Mouse (Mus musculus) embryonic facial prominence, embryonic 13.5 days (tissue): ENCODE data around the gene Pigc. TPM values are rescaled to one million over a fixed set of nuclear protein-coding genes. Genes with fewer than 3 reads are reported as not detected.

Experiments used
- ATAC-seq: fragments of 200-750 bp; cut with Nextera tagmentation; 2 replicates; pipeline ENCODE4 v1.8.0; 2017; ENCODE audit warnings: low read depth; ENCODE audit not compliant: insufficient number of reproducible peaks, insufficient read depth, low FRiP score, low TSS enrichment
- H3K27ac ChIP-seq: fragments of 300-500 bp; sonication (generic); 2 replicates; pipeline ENCODE4 v1.5.1; 2015; ENCODE audit warnings: moderate library complexity, mild to moderate bottlenecking, inconsistent platforms
- H3K27me3 ChIP-seq: fragments of 300-500 bp; sonication (generic); 2 replicates; pipeline ENCODE4 v1.6.1; 2015; ENCODE audit warnings: mild to moderate bottlenecking, inconsistent platforms
- H3K36me3 ChIP-seq: fragments of 300-500 bp; sonication (generic); 2 replicates; pipeline ENCODE4 v1.6.1; 2015; ENCODE audit warnings: mild to moderate bottlenecking, inconsistent platforms
- H3K4me1 ChIP-seq: fragments of 300-500 bp; sonication (generic); 2 replicates; pipeline ENCODE4 v1.6.1; 2015; ENCODE audit warnings: inconsistent platforms
- H3K4me2 ChIP-seq: fragments of 300-500 bp; sonication (generic); 2 replicates; pipeline ENCODE4 v1.6.1; 2015; ENCODE audit warnings: moderate library complexity, mild to moderate bottlenecking, inconsistent platforms
- H3K4me3 ChIP-seq: fragments of 300-500 bp; sonication (generic); 2 replicates; pipeline ENCODE4 v1.5.1; 2015; ENCODE audit warnings: mild to moderate bottlenecking, inconsistent platforms
- H3K9ac ChIP-seq: fragments of 300-500 bp; sonication (generic); 2 replicates; pipeline ENCODE4 v1.6.1; 2015; ENCODE audit warnings: mild to moderate bottlenecking, inconsistent platforms
- H3K9me3 ChIP-seq: fragments of 300-500 bp; sonication (generic); 2 replicates; pipeline ENCODE4 v1.6.1; 2016; ENCODE audit warnings: inconsistent platforms
- WGBS: fragments of 180-500 bp; shearing (Covaris S2); methylation state at CpG from one replicate; pipeline ENCODE4 v1.1.7; 2015; ENCODE audit warnings: mixed read lengths; 5-methylcytosine and 5-hydroxymethylcytosine counted together
- polyA plus RNA-seq: library from polyadenylated mRNA; unstranded; fragments of >200 nt; fragmentation: Nextera tagmentation; extraction: Ambion mirVana; gene quantifications from 2 replicates; pipeline ENCODE4 v1.2.1, GENCODE M21; 2015

Pigc gene
- polyA plus RNA-seq, 1 experiment from 2014 or later: 51.4 TPM

DNA sequence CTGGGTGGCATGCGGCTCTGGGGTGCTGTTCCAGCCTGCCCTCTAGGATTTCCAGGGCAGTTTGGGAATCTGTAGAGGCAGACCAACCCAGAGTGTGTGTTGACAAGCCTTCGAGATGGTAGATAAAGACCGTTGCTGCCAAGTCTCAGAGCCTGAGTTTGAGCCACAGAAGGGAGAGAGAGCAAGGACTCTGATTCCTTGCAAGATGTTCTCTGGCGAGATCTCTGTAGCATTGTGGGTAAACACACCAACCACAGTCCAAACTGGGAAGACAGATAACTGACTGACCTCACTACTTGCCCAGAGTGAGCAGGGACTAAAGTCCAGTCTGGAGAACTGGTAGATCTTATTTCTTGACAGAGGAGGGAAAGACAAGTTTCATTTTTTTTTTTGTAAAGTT lies 44.6 kb downstream of the Pigc start:
- no peak for ATAC-seq

DNA sequence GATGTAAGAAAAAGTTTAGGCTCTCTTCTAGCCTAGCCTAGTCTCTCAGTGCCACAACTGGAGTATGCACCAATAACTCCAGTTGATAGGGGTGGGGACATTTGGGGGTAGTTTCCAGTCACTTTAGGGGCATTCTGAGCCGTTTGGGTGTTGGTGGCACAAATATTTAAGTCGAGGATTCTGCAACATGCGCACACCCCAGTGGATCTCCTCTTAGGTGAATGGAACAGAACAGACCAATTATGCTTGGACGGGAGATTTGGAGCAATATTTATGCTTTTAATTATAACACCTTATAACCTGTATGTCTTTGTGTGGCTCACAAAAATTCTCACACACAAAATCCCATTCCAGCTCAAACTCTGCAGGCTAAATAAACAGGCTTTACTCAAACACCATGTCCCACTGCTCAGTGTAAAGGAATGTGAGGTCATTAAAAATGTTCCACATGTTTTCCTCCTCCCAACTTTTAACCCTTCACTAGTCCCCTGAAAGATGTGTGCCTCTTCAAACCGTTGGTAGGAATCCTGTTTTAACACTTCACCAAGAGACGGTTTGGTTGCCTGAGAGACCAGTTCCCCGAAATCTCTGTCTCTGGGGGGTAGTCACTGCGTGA lies 46.4 kb downstream of the Pigc start:
- no peak overlapping the region for H3K4me3 ChIP-seq
- 0 out of 2 replicates have a peak, but pooled peaks cover 3% of the 10 kb centered on the region for H3K36me3 ChIP-seq
- H3K27me3 ChIP-seq: no peaks in the 10 kb centered on the region
- H3K9me3 ChIP-seq: no peaks in the 10 kb centered on the region
- peak overlapping the region; percentile 98 for H3K27ac ChIP-seq
- peaks cover 77% of the 10 kb centered on the region for H3K4me1 ChIP-seq
- H3K4me2 ChIP-seq: no peak overlapping the region
- no peak for ATAC-seq
- 28% methylated on average over 8 of the region's 8 CpGs for WGBS
- H3K9ac ChIP-seq: no peak overlapping the region

More for the DNA sequence above, 44.6 kb downstream of the Pigc start:
- Histone ChIP-seq H3K4me2 (no peak overlapping the region), H3K4me3 (no peak overlapping the region), H3K4me1 (peaks cover 80% of the 10 kb centered on the region), H3K9me3 (no peaks in the 10 kb centered on the region), H3K36me3 (0 out of 2 replicates have a peak, but pooled peaks cover 3% of the 10 kb centered on the region), H3K27me3 (no peaks in the 10 kb centered on the region), H3K9ac (no peak overlapping the region), H3K27ac (peak overlapping the region; percentile 98)
- 59% methylated on average over 4 of the region's 4 CpGs for WGBS

DNA sequence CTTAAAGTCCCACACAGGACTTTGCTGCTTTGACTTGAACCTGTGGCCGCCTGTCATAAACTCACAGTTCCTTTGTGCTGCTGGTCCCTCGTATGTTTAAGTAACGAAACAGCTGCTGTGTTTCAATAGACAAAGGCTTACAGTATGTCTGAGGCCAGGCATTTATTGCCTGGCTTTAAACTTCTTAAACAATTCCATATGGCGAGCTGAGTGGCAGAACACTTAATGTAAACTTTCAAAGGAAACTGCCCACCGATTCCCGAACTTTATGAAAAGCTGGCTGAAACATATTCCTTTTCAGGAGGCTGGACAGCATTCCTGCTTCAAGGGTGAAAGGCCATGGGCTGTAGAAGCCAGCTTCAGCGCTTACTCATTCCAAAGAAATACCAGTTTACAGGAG lies 48.0 kb downstream of the Pigc start:
- no peaks in the 10 kb centered on the region for H3K36me3 ChIP-seq
- H3K4me3 ChIP-seq: no peak overlapping the region
- H3K27ac ChIP-seq: peak overlapping the region; percentile 98
- peak overlapping the region; percentile 3; the same call in 1 of the 2 replicates for H3K9ac ChIP-seq
- H3K4me1 ChIP-seq: peaks cover 81% of the 10 kb centered on the region
- H3K9me3 ChIP-seq: no peaks in the 10 kb centered on the region
- no peak for ATAC-seq
- WGBS: 19% methylated on average over 7 of the region's 7 CpGs
- no peaks in the 10 kb centered on the region for H3K27me3 ChIP-seq
- H3K4me2 ChIP-seq: peak overlapping the region; percentile 20

DNA sequence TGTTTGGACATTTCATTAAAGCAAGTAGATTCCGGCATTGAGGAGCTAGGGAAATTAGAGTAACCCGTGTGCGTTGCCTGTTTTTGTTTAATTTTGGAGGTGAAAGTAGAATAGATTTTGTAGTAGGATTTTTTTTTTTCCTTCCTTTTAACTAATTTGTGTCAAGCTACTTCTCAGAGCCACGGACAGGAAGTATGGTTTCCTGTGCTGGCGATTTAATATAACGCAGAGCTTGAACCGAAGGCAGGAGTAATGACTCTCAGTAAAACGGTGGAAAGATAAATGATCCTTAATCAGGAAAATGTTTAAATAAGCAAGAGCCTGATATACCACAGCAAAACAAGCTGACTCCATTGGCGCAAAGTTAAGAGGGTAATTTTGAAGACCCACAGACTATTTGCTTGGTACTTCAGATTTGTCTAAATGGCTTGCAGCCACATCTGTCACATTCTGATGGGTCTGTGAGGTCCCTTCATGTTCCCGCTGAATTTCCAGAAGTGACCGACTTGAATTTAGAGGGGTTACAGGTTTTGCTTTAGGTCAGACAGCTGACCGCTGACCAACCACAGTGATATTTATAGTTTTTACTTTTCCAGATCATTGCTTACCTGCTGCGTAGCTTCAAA lies 49.1 kb downstream of the Pigc start:
- Histone ChIP-seq H3K4me1 (peaks cover 89% of the 10 kb centered on the region), H3K9ac (peak overlapping the region; percentile 49; the same call in 1 of the 2 replicates), H3K4me3 (no peak overlapping the region), H3K27ac (peak overlapping the region; percentile 98), H3K36me3 (no peaks in the 10 kb centered on the region), H3K9me3 (no peaks in the 10 kb centered on the region), H3K4me2 (peak overlapping the region; percentile 20), H3K27me3 (no peaks in the 10 kb centered on the region)
- no peak for ATAC-seq
- 24% methylated on average over 13 of the region's 13 CpGs for WGBS

- H3K36me3 ChIP-seq: no peaks in the 10 kb centered on the region
- no peak overlapping the region for H3K4me2 ChIP-seq
- no peak overlapping the region for H3K9ac ChIP-seq
- H3K27me3 ChIP-seq: no peaks in the 10 kb centered on the region
- H3K27ac ChIP-seq: peak overlapping the region; percentile 98
- no peak for ATAC-seq
- no peak overlapping the region for H3K4me3 ChIP-seq
- H3K4me1 ChIP-seq: peaks cover 89% of the 10 kb centered on the region
- WGBS: 42% methylated on average over 6 of the region's 6 CpGs
- H3K9me3 ChIP-seq: no peaks in the 10 kb centered on the region
These were observed 49.6 kb downstream of the Pigc start for GRCm38 (mm10) chr1:162018601-162018977.

DNA sequence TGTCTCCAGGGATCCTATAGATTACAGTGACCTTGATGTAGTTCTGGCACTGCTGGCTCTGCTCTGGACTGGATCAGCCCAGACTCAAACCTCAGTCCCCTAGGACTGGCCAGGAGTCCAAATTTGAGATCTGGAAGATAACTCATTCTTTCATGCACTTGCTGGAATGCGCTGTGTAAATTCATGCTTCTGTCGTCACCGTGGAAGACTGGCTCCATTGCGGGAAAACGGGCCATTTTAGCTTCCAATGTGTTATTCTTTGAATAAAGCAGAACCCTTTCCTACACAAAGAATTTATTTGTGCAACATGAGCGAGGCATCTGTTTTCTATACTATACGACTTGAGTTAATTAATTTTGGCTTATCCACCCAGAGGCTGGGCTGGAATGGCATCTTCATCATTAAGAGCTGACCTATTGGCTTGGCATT lies 51.3 kb downstream of the Pigc start:
- Histone ChIP-seq H3K9me3 (no peaks in the 10 kb centered on the region), H3K27ac (peak overlapping the region; percentile 98), H3K27me3 (no peaks in the 10 kb centered on the region), H3K4me3 (no peak overlapping the region), H3K4me1 (peaks cover 83% of the 10 kb centered on the region), H3K9ac (no peak overlapping the region), H3K36me3 (no peaks in the 10 kb centered on the region), H3K4me2 (no peak overlapping the region)
- 23% methylated on average over 7 of the region's 7 CpGs for WGBS
- ATAC-seq: peak; percentile 56

DNA sequence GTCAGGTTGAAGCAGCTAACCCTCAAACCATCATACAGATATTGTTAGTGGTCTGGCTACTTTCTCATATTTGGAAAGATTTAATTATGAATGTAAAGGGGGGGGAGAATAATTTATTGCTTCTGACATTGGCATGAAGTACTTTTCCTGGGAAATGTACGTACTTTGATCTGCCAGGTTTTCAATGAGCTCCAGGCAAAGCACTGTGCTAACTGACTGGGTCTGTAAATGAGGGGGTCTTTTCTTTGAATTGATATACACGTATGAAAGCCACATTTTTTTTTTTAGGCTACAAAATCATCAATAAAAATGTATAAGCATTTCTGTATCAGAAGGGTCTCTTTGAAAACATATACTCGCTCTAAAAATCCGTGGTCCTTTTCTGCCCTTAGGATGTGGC lies 51.8 kb downstream of the Pigc start:
- ATAC-seq: no peak

More for the DNA sequence above, 51.8 kb downstream of the Pigc start:
- 19% methylated on average over 4 of the region's 4 CpGs for WGBS
- H3K4me1 ChIP-seq: peaks cover 83% of the 10 kb centered on the region
- H3K4me2 ChIP-seq: no peak overlapping the region
- H3K9ac ChIP-seq: 0 out of 2 replicates have a peak overlapping the region, but pooled peaks have one; percentile 40
- H3K4me3 ChIP-seq: no peak overlapping the region
- H3K27ac ChIP-seq: peak overlapping the region; percentile 98
- no peaks in the 10 kb centered on the region for H3K36me3 ChIP-seq
- no peaks in the 10 kb centered on the region for H3K27me3 ChIP-seq
- H3K9me3 ChIP-seq: no peaks in the 10 kb centered on the region

Other genes starting within 250 kb of the Pigc start
- not detected in 2 replicates for gene Fasl, start 180.7 kb upstream of the Pigc start, polyA plus RNA-seq
- 25.2 and 25.3 TPM in 2 replicates for gene Suco, start 92.5 kb upstream of the Pigc start, polyA plus RNA-seq
- not detected in 2 replicates for gene 4930558K02Rik, start 10.4 kb downstream of the Pigc start, polyA plus RNA-seq